Mouse (Mus musculus) testis, adult 2 months (tissue): ENCODE results near the gene Abcg8. TPM values are rescaled to one million over a fixed set of nuclear protein-coding genes. Genes with fewer than 3 reads are reported as not detected.
A peak's percentile ranks its signal among the peaks of the same experiment; 100 is the strongest.

Experiments
- H3K27ac ChIP-seq: fragments of 200-500 bp; 2 replicates; pipeline ENCODE4 v1.5.1; 2012; ENCODE audit warnings: low read depth, low read length; ENCODE audit not compliant: control insufficient read depth, insufficient read depth
- H3K27me3 ChIP-seq: fragments of 200-500 bp; 2 replicates; pipeline ENCODE4 v1.6.1; 2012; ENCODE audit warnings: mild to moderate bottlenecking, low read length, moderate library complexity; ENCODE audit not compliant: control insufficient read depth, insufficient read depth
- H3K36me3 ChIP-seq: fragments of 200-500 bp; 2 replicates; pipeline ENCODE4 v1.6.1; 2012; ENCODE audit warnings: mild to moderate bottlenecking, low read length; ENCODE audit not compliant: control insufficient read depth, insufficient read depth
- H3K4me1 ChIP-seq: fragments of 200-500 bp; 2 replicates; pipeline ENCODE4 v1.6.1; 2012; ENCODE audit warnings: low read length; ENCODE audit not compliant: control insufficient read depth, insufficient read depth
- H3K4me3 ChIP-seq: fragments of 200-500 bp; 2 replicates; pipeline ENCODE4 v1.5.1; 2012; ENCODE audit warnings: low read depth, mild to moderate bottlenecking, low read length, moderate library complexity, mixed read lengths; ENCODE audit not compliant: control insufficient read depth
- CTCF ChIP-seq: fragments of 200-500 bp; IDR thresholded peaks from 2 replicates; pipeline ENCODE4 v1.5.1; 2012; ENCODE audit warnings: low read depth, mild to moderate bottlenecking, inconsistent platforms, low read length, moderate library complexity; ENCODE audit not compliant: control insufficient read depth, insufficient read depth, insufficient replicate concordance
- POLR2A ChIP-seq: fragments of 200-500 bp; IDR thresholded peaks from 2 replicates; pipeline ENCODE4 v1.6.1; 2012; ENCODE audit warnings: low read depth, mild to moderate bottlenecking, inconsistent platforms, low read length, moderate library complexity; ENCODE audit not compliant: control insufficient read depth
- polyA plus RNA-seq: library from polyadenylated mRNA; depleted of rRNA; stranded (reverse); fragments of >200 nt; gene quantifications from 2 replicates; pipeline ENCODE4 v1.2.3, GENCODE M21; 2012; rRNA removed

Abcg8 gene
- polyA plus RNA-seq, 1 experiment: 4.3 TPM

DNA sequence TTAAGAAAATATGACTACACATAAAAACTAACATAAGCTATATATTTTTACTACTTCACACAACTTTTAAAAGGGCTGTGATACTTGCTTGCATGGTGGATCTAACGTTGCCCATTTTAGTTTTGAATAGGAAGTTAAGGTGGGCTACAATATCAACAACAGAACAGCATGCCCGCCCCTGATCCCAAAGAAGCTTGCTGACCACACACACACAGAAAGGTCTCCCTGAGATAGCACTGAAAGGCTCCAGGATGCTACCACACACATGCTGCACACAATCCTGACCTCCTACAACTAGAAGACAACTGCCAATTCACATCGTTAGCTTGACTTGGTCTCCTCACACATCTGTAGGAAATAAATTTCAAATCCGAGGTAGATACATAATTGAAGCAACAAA, 68.2 kb downstream of the Abcg8 start:
- Histone ChIP-seq H3K27me3 (no peaks in the 10 kb centered on the region), H3K4me3 (no peak overlapping the region), H3K4me1 (no peaks in the 10 kb centered on the region), H3K36me3 (no peaks in the 10 kb centered on the region; the same call in 1 of the 2 replicates), H3K27ac (no peak overlapping the region)
- TF ChIP-seq POLR2A: no peak
- no peak for TF ChIP-seq CTCF

GRCm38 (mm10) chr17:84745001-84745400, 68.9 kb downstream of the Abcg8 start:
- TF ChIP-seq CTCF: no peak
- TF ChIP-seq POLR2A: no peak
- Histone ChIP-seq H3K4me1 (no peaks in the 10 kb centered on the region), H3K27ac (no peak overlapping the region), H3K36me3 (no peaks in the 10 kb centered on the region; the same call in 1 of the 2 replicates), H3K4me3 (no peak overlapping the region), H3K27me3 (no peaks in the 10 kb centered on the region)

GRCm38 (mm10) chr17:84747212-84747611, 71.1 kb downstream of the Abcg8 start:
- no peak overlapping the region for H3K4me3 ChIP-seq
- H3K4me1 ChIP-seq: no peaks in the 10 kb centered on the region
- TF ChIP-seq POLR2A: no peak
- no peak for TF ChIP-seq CTCF
- no peaks in the 10 kb centered on the region for H3K27me3 ChIP-seq
- H3K36me3 ChIP-seq: peaks cover 1% of the 10 kb centered on the region; the same call in 1 of the 2 replicates
- H3K27ac ChIP-seq: no peak overlapping the region

DNA sequence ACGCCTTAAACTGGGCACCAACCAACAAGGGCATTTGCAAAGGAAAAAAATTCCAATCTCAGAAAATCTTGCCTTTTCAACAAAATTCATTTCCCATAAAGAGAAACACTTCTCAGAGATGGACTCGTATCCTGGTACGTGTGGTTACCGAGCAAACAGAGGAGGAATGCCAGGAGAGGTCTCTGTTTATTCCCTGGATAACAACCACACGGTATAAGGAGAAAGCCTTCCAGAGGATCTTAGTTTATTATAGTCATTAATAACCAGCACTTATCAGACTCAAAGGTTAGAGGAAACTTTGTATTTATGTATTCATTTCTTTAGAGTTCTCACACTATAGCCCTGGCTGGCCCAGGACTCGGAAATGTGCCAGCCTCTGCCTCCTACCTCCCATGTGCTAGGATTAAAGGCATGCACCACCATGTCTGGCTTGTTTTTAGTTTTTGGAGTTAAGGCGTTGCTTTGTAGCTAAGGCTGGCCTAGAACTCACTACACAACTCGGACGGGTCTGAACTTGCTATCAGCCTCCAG, 72.1 kb downstream of the Abcg8 start:
- no peak overlapping the region for H3K4me3 ChIP-seq
- 0 out of 2 replicates have a peak overlapping the region, but pooled peaks have one; percentile 4 for H3K27ac ChIP-seq
- TF ChIP-seq POLR2A (no peak), CTCF (no peak)
- H3K36me3 ChIP-seq: peaks cover 1% of the 10 kb centered on the region; the same call in 1 of the 2 replicates
- no peaks in the 10 kb centered on the region for H3K4me1 ChIP-seq
- H3K27me3 ChIP-seq: no peaks in the 10 kb centered on the region

- Histone ChIP-seq H3K4me3 (no peak overlapping the region), H3K27ac (no peak overlapping the region), H3K4me1 (no peaks in the 10 kb centered on the region), H3K27me3 (no peaks in the 10 kb centered on the region), H3K36me3 (peaks cover 1% of the 10 kb centered on the region; the same call in 1 of the 2 replicates)
- TF ChIP-seq CTCF: no peak
- no peak for TF ChIP-seq POLR2A
Measured at GRCm38 (mm10) chr17:84749297-84749696, 73.2 kb downstream of the Abcg8 start.

Other genes starting within 250 kb of the Abcg8 start
- gene Thada, start 210.1 kb upstream of the Abcg8 start, polyA plus RNA-seq: 15.4 and 15.8 TPM in 2 replicates
- gene Plekhh2, start 164.4 kb upstream of the Abcg8 start, polyA plus RNA-seq: 26.5 and 28.5 TPM in 2 replicates
- gene Dync2li1, start 49.8 kb upstream of the Abcg8 start, polyA plus RNA-seq: 15.8 and 21.6 TPM in 2 replicates
- 0.40 and 0.51 TPM in 2 replicates for gene Abcg5, start 6.7 kb downstream of the Abcg8 start, polyA plus RNA-seq
- 8.0 and 11.2 TPM in 2 replicates for gene Lrpprc, start 114.5 kb downstream of the Abcg8 start, polyA plus RNA-seq